Mouse (Mus musculus) large intestine, adult 2 months (tissue): ENCODE results near the gene Bcar1. TPM values are rescaled to one million over a fixed set of nuclear protein-coding genes. Genes with fewer than 3 reads are reported as not detected.

Experiments used
- DNase-seq: peaks from one replicate; pipeline ENCODE4 v3.0.0-alpha.2; 2012; ENCODE audit warnings: low read depth, low spot score
- WGBS: fragments of 180-500 bp; shearing (Covaris S2); methylation state at CpG from one replicate; pipeline ENCODE4 v1.1.7; 2018; 5-methylcytosine and 5-hydroxymethylcytosine counted together
- polyA plus RNA-seq: library from polyadenylated mRNA; depleted of rRNA; stranded (reverse); fragments of >200 nt; gene quantifications from 2 replicates; pipeline ENCODE4 v1.2.3, GENCODE M21; 2012

Gene Bcar1
- polyA plus RNA-seq, 1 experiment, result 77.4 TPM

DNA sequence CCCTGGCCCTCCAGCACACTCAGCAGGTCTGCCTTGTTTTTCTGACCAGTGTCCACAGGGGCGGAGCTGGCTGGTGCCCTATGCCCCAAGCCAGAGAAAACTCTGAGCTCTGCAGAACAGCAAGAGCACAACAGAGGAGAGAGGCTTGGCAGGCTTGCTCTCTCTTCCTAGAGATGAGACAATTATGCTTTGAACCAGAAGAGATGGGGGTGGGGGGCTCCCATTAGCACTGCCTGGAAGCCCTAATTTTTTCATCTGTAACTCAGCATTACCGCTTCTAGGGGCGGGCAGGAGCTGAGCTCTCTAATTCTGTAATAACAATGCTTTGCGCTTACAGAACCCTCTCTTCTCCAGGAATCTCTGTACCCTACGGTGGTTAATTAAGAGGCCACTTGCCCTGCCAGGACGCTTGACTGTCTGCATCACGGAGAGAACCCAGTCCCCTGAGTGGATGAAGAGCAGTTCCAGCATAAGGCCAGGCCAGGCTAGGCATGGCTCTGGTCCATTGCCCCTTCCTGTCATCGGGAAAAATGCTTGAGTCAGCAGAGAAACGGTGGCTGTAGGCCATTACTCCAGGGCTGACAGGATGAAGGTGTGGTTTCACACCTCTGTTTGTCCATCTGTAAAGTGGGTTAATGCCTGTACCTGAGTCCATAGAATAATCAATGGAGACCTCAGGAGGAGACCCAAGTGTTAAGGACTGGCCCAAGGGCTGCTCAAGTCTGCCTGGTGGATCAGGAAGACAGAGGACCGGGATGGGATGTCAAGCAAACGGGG is 1.2 kb downstream of the Bcar1 start:
- no peak for DNase-seq
- WGBS, result 45% methylated on average over 11 of the region's 11 CpGs

DNA sequence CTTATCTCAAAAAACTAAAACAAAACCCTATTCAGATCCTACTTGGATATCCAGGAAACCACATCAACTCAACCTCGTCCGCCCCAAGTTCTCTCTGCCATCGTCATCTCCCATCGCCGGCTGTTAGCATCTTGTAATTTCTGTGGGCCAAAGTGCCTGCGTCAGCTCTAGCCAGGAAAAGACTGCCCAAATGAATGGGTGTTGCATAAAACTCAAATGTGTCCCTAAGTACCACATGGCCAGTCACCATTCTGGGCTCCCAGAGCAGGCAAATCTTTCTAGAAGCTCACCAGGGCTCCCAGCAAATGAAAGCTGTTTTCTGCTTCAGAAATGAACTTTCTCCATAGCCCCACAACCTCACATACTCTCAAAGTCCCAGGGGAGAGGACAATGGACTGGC is 2.1 kb downstream of the Bcar1 start:
- WGBS, result 61% methylated on average over 6 of the region's 6 CpGs
- DNase-seq, result no peak

- DNase-seq, result no peak
- 62% methylated on average over 8 of the region's 8 CpGs for WGBS
Observed at GRCm38 (mm10) chr8:111740994-111741393, 2.6 kb downstream of the Bcar1 start.

DNA sequence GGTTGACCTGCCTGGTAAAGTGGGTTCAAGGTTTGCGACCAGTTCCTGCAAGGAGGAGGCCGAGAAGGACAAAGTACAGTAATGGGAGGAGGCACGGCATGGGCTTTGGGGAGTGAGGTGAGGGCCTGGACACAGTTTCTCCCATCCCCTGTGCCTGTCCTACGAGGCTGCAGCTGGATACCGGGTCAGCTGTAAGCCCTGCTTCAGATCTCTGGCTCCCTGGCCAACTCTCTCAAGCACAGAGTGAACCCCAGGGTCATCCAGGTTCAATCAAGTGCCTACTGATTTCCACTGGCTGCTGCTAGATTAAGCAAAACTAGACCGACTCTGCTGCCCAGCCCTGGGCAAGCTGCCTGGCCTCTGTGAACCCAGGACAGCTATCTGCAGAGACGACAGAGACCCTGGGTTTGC is 3.3 kb downstream of the Bcar1 start:
- 24% methylated on average over 7 of the region's 7 CpGs for WGBS
- DNase-seq, result no peak

DNA sequence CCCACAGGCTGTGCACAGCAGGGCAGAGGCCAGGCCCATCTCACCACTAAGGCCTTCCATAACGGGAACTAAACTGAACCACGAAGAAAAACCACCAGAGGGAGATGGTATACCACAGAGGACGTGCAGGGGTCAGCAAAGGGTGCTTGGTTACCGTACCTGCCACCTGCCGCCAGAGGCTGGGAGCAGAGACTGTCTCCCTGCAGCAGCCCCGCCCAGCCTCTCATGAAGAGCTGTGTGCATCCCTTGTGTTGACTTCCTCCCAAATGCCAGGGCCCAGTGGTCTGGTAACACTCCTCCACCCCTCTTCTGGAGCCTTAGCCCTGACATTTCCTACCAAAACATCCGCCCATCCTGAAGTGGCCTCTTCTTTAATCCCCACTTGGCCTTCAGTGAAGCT is 4.0 kb downstream of the Bcar1 start:
- DNase-seq, result no peak
- 27% methylated on average over 7 of the region's 7 CpGs for WGBS

- 63% methylated on average over 6 of the region's 6 CpGs for WGBS
Observed at GRCm38 (mm10) chr8:111738867-111739266, 4.7 kb downstream of the Bcar1 start.

DNA sequence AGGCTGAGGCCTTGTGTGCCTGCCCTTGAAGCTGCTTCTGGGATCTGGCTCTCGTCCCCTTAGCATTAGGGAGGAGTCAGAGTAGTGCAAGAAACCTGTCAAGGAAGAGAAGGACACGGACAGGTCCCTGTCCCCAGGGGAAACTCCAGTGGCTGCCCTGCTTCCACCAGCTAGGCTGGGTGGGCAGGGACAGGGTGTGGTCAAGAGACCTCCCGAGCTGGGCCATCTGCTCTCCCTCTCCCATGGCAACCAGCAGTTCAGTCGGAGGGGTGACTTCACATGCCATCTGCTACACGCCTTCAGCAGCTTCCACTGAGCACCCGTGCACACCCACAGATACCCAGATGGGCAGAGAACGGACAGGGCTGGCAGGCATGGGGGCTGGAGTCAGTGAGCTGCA is 7.3 kb downstream of the Bcar1 start:
- WGBS, result 41% methylated on average over 7 of the region's 7 CpGs
- no peak for DNase-seq

More at GRCm38 (mm10) chr8:111738867-111739266, 4.7 kb downstream of the Bcar1 start:
- no peak for DNase-seq

- DNase-seq, result no peak
Observed at GRCm38 (mm10) chr8:111735791-111736190, 7.8 kb downstream of the Bcar1 start.

GRCm38 (mm10) chr8:111735335-111735761 is 8.3 kb downstream of the Bcar1 start:
- WGBS, result 77% methylated on average over 8 of the region's 8 CpGs
- no peak for DNase-seq

More at GRCm38 (mm10) chr8:111735791-111736190, 7.8 kb downstream of the Bcar1 start:
- WGBS, result 81% methylated on average over 4 of the region's 4 CpGs

DNA sequence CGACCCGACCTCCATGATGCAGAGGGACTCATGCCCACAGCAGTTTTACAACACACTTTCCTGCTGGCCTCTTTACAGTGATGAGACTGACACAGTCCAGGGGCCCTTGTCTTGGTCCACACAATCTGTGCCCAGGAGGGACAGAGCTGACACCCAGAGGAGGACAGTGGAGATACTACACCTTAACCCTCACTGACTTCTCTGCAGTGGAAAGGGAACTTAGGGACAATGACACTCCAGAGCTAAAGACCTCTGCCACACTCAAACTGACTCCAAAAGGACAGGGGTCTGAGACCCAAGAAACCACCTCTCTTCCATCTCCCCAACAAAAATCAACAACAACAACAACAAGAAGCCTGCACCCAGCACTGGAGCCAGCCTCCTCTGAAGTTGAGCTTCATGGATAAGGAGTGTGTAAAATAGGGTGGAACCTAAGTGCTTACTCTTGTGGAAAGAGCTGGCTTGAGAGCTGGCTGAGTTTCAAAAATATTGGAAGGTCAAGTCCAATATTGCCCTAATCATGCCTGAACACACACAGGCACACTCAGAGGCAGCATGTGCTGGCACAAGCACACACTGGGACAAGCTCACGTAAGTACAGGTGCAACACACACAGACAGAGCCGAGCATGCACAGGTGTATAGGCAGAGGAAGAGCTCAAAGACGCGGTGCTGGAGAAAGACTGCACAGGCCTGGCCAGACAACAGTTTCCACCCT is 9.2 kb downstream of the Bcar1 start:
- DNase-seq, result no peak

DNA sequence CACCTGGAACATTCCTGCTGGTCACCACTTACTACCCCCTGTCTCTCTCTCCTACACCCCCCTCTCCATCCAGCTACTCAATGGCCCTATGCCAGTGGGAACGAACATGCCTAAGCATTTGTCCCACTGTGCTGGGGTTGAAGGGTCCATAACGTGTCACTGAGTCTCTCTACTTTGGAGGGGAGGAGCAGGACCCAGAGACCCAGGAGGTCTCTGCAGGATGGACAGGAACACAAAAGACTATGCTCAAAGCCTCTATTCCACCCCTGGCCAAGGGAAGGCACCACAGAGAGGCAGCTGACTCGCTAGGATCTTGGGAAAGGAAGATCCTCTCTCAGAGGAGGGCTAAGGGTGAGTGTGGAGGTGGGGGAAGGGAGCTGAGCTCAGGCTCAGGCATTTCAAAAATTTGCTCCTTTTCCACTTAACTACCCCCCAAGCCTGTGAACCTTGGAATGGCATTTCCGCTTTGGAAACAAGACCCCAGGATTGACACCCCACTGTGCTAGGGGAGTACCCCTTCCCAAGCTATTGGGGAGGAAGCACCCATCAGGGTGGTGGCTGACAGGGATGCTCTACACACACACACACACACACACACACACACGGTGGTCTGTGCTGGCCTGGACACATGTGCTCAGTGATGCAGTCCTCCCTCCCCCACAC is 9.9 kb downstream of the Bcar1 start:
- 60% methylated on average over 5 of the region's 5 CpGs for WGBS

More for the DNA sequence above, 9.2 kb downstream of the Bcar1 start:
- WGBS, result 43% methylated on average over 6 of the region's 6 CpGs

DNA sequence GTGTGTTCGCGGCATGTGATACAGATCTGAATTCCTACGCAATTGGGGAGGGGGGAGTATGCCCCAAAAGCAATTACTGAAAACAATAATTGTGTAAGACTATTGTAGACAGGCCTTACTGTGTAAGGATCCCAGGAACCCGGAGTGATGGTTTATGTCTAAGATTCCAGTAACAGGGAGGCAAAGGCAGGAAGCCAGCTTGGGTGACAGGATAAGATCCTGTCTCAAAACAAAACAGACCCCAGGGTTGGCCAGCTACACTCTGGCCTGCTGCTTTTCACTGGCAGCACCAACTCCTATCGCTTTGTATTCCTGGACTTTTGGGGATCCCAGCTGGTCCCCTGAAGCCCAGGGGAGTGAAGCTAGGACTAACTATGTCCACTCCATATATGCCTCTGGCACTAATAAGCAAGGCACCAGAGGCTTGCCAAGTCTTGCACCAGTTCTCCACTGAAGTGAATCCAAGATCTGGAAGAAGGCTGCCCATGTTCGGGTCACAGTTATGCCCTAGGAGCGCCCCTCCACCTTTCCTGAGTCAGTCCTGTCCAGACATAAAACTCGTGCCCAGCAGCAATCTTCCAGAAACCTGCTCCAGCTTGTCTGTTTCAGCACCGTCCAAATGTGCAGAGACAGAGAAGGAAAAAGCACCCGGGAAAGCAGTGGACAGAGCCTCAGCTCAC is 11.1 kb downstream of the Bcar1 start:
- 22% methylated on average over 10 of the region's 10 CpGs for WGBS
- no peak for DNase-seq

More for the DNA sequence above, 9.9 kb downstream of the Bcar1 start:
- DNase-seq, result no peak

DNA sequence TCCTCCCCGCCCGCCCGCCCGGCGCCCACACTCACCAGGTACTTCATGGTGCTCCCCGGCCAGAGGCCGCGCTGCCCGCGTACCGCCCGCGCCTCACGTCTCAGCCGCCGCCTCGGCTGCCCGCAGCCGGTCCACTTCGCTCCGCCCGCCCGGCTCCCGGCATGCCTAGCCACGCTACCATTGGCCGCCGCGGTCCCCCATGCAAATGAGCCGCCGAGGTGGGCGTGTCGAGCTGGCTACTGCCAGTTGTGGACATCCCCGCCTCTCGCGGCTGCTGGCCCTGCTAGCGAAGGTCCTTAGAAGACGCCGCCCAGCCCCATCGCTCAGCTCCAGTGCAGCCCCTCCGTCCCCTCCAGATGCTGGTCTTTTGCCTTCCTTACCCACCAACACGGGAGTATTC is 11.6 kb downstream of the Bcar1 start:
- peak; percentile 81 for DNase-seq
- under 1% methylated on average over 40 of the region's 41 CpGs for WGBS

DNA sequence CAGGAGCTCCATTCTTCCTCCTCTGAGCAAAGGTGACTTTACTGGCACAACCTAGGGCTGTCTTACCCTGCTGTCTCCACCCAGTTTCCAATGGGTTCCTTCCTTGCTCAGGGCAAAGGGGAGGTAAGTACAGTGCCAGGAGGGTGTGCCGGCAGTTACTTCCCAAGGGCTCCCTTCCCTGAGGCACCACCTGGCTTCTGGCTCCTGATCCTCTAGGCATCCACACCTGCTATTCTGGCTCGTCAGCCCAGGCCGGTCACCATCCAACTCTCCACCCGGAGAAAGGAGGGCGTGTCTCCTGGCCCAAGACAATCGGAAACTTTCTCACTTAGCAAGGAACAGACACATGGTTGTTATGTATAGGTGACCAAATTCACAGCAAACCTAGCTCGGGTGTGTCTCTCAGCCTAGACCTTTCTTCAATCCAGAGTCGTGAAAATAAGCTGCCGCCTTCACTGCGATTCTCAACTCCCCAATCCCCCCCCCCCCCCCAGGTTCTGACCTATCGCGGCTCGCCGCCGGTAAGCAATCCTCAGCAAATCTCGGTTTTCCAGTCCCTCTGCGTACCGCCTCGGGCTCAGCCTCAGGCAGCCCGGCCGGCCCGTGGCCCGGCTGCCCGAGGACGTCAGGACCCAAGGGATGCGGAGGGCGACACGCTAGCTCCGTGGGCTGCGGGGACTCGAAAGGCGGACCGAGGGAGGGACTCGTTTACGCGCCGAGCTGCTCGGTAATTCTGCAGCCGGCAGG is 12.2 kb downstream of the Bcar1 start:
- WGBS, result under 1% methylated on average over 39 of the region's 39 CpGs
- peak; percentile 95 for DNase-seq

- 27% methylated on average over 7 of the region's 7 CpGs for WGBS
- no peak for DNase-seq
Observed at GRCm38 (mm10) chr8:111729233-111730170, 14.1 kb downstream of the Bcar1 start.

GRCm38 (mm10) chr8:111728481-111728880 is 15.1 kb downstream of the Bcar1 start:
- WGBS, result 67% methylated on average over 5 of the region's 5 CpGs
- no peak for DNase-seq

- 40% methylated on average over 4 of the region's 4 CpGs for WGBS
- no peak for DNase-seq
Observed at GRCm38 (mm10) chr8:111727553-111727952, 16.1 kb downstream of the Bcar1 start.
